Mouse (Mus musculus): ENCODE data around the gene Mepe.

Mepe gene

GRCm38 (mm10) chr5:104325029-104325428 lies at the start of gene Mepe:
TSS of gene Mepe (plus strand) at chr5:104325329.
- DNase-seq (ENCODE audit: low spot score) = no peak

DNA sequence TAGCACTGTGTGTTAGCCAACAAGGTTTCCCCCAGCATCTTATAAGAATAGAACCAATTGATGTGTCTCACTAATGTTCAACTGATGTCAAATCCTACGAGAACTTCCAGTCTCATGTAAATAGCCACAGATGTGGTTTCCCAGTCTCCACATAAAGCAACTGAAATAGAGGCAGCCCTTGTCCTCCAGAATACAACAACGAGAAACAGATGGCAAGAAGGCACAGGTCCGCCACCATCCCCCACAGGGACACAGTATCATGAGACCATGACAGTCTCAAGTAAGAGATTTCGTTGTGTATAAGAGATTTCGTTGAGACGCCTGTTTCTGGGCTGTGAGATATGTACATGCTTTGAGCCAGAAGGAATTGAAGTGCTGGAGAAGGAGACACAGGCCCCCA lies 30.9 kb upstream of the Mepe start:
- DNase-seq (ENCODE audit: low spot score) = no peak

- no peak for DNase-seq (ENCODE audit: low spot score)
These were observed 26.1 kb upstream of the Mepe start, which contains the start of gene Ibsp for GRCm38 (mm10) chr5:104298994-104299393. TSS of gene Ibsp (plus strand) at chr5:104299171.

- DNase-seq (ENCODE audit: low spot score) = no peak
These were observed 11.1 kb upstream of the Mepe start for GRCm38 (mm10) chr5:104314073-104314472.

DNA sequence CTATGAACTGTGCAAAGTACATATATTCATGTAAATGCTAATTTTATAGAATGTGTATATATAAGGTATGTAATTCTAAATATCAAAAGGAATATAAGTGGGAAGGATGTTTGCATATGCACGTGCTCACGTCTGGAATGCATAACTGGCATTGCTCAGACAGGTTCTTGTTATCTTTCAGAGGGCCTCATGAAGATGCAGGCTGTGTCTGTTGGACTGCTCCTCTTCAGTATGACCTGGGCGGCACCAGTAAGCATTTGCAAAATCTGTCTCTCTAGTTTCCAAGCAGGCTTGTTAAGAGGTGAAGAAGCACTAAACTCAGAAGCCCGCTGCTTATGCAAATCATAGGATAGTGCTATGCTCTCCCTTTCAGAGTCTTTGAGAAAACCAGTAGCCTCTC lies 1.8 kb downstream of the Mepe start:
- no peak for DNase-seq (ENCODE audit: low spot score)

- DNase-seq (ENCODE audit: low spot score) = no peak
These were observed 2.3 kb downstream of the Mepe start for GRCm38 (mm10) chr5:104327389-104327788.

GRCm38 (mm10) chr5:104327876-104328275 lies 2.7 kb downstream of the Mepe start:
- DNase-seq (ENCODE audit: low spot score) = no peak

DNA sequence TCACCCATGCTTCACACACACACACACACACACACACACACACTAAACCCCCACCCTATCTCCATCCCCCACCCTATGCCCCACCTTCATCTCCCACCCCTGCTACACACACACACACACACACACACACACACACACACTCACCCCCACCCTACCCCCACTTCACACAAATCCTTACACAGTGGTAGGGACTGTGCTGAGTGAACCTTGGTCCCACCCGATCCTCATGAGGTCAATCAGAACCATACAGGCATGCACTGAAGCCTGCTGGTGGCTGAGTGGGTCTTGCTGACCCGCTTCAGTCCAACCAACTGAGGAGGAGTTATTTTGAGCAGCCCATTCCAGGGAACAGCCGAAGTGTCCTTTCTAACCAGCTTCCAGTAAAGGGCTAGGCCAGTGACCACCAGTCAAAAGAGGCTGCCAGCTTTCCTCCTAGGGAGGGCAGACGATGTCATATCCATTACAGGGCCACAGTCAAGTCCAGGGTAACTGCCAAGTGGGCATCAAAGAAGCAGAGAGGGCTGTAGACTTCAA lies 3.3 kb downstream of the Mepe start:
- no peak for DNase-seq (ENCODE audit: low spot score)

- DNase-seq (ENCODE audit: low spot score) = no peak
These were observed 4.3 kb downstream of the Mepe start for GRCm38 (mm10) chr5:104329381-104329780.

GRCm38 (mm10) chr5:104330088-104330487 lies 5.0 kb downstream of the Mepe start:
- no peak for DNase-seq (ENCODE audit: low spot score)

DNA sequence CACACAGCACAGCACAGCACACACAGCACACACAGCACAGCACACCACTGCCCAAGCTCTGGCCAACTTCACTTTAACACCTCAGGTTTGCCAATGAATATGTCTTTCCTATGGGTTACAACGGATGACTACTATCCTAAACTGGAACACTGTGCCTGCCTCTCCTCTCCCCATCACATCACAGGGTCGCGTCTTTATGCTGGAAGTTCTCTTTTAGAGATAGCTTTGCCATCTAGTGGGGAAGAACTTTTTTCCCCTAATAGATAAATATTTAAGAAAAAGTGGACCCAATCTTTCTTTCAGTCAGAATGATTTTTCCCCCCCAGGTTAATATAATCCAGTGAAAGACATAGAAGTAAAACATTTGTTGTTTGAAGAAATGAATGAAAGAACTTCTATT lies 7.2 kb downstream of the Mepe start:
- no peak for DNase-seq (ENCODE audit: low spot score)

DNA sequence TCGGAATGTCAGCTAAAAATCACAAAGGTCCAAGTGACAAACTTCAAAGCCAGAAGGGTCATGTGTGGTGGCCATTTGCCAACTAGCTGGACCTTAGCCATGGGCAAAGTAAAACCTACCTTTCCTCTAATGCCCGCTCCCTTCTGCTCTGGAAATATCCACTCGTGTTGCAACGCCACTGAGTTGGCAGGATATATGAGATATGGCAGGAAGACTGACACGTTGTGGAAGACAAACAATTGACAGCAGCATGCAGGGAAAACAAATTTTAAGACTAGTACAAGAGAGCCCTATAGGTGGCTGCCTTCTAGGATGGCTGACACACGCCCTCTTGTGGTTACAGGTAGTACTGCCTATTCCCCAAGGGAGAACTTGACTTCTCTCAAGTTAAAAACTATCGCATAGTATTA lies 8.1 kb downstream of the Mepe start:
- peak; percentile 55 for DNase-seq (ENCODE audit: low spot score)

- DNase-seq (ENCODE audit: low spot score) = no peak
These were observed 8.5 kb downstream of the Mepe start for GRCm38 (mm10) chr5:104333643-104334042.

DNA sequence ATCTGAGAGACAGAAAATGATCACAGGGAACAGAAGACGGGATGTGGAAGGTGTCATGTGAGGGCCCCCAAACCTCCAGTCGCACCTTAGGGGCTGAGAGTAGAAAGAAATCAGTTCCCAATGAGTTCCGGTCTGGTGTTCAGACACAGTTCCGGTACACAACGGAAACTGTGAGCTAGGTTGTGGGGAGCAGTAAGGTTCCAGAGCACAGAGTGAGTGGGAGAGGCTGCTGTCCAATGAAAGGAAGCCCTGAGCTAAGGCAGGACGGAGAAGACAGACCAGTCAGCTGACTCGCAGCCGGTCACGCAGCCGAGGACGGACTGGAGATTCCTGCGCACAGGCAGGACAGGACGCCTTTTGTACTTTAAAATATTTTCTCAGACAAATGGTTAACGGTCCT lies 9.4 kb downstream of the Mepe start:
- no peak for DNase-seq (ENCODE audit: low spot score)

GRCm38 (mm10) chr5:104335962-104336361 lies 10.8 kb downstream of the Mepe start:
- no peak for DNase-seq (ENCODE audit: low spot score)

DNA sequence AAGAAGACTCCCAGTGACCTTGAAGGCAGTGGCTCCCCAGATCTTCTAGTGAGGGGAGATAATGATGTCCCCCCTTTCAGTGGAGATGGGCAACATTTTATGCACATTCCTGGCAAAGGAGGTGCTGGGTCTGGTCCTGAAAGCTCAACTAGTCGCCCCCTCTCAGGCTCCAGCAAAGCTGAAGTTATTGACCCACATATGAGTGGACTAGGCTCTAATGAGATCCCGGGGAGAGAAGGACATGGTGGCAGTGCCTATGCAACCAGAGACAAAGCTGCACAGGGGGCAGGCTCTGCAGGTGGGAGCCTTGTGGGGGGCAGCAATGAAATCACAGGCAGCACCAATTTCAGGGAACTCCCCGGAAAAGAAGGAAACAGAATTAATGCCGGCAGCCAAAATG lies 12.4 kb downstream of the Mepe start:
- no peak for DNase-seq (ENCODE audit: low spot score)

GRCm38 (mm10) chr5:104339009-104339408 lies 13.9 kb downstream of the Mepe start:
- no peak for DNase-seq (ENCODE audit: low spot score)

DNA sequence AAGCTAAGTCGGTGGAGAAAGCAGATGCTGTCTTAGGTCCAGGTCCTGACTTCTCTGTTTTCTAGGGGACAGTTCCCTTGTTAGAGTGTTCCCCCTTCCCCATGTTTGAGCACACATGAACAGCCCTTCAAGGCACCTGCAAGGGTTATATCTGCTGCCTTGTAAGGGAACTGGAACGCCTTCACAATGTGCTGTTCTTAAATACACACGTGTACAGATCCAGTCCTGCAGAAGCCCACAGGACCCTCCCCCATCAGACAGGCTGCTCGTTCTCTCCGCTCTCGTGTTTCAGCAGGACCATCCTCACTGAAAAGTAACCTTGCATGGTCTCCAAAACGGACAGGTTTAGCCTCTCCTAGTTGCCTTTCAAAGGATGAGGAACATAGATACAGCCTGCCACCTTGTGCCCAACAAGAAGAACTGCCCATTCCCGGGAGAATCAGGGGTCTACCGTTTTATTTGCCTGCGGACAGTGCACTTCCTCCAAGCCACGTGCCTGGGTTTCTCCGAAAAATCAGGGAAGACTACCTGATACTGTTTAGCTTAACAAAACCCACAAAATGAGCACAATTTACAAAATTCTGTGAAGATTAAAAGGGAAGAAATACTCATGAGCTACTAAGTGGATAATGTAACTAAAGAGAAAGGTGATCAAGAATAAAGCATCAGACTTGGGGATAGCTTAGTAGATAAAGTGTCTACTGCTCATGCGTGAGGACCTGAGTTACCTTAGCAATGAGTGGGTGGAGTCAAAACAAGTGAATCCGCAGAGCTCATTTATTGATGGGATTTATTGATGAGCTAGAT lies 14.8 kb downstream of the Mepe start:
- DNase-seq (ENCODE audit: low spot score) = no peak

DNA sequence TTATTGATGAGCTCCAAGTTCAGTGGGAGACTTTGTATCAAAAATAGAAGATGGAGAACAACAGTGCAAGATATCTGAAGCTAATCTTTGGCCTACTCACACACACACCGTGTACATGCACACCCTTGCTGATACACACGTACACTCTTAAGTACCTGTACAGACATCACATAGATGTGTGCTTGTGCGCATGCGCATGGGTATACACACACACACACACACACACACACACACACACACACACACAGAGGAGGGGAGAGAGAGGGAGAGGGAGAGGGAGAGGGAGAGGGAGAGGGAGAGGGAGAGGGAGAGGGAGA lies 15.3 kb downstream of the Mepe start:
- no peak for DNase-seq (ENCODE audit: low spot score)

DNA sequence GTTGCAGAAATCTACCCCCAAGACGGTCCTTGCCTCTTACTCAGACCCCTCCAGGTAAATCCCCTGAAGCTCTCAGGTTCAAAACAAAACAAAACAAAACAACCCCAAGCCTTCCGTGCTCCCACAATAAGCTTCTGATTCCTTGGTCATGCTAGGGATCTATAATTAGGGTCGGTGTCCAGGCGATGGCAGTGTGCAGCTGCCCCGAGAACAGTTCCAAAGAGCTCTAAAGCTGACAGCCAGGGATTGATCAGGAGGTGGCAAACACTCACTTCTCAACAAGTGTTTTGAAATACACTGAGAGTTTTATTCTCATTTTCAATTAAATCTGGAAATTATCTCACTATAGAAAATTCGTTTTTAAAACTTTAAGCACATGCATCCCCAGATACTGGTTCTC lies 17.8 kb downstream of the Mepe start:
- DNase-seq (ENCODE audit: low spot score) = no peak

GRCm38 (mm10) chr5:104344526-104345240 lies 19.6 kb downstream of the Mepe start:
- DNase-seq (ENCODE audit: low spot score) = peak; percentile 10

DNA sequence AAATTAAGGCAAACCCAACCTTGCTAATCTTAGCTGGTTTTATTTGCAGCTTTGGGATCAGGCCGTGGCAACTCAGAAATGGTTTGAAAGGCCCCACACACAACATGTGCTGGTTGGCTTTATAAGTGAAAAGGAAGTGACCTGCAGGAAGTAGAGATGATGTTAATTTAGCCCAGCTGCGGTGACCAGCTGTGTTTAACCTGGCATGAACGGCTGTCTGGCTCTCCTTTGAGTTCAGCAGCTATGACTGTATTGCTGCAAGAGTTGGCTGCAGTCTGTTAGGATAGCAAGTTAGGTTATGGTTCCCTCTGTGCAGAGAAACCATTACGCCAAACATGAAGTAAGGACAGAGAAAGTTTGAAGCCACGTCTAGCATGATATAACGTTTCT lies 20.1 kb downstream of the Mepe start:
- peak; percentile 8 for DNase-seq (ENCODE audit: low spot score)

DNA sequence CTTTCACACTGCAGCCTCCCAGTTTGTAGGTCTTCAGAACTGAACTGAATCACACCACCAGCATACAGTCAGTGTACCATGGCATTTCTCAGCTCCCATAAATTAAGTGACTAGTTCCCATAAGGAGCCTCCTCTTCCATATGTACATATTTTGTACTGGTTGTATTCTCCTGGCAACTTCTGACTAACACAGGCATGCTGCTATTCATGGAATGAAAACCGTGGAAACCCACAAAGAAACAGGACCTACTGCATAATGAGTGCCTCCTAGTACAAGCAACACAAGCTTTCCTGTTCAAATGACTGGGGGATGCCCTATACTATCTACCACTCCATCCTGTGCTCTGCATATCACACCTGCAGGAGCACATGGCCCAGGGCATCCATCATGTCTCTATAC lies 25.9 kb downstream of the Mepe start:
- no peak for DNase-seq (ENCODE audit: low spot score)
